Mouse (Mus musculus): Measurements from ENCODE around the gene Plk1.

The Plk1 gene

DNA sequence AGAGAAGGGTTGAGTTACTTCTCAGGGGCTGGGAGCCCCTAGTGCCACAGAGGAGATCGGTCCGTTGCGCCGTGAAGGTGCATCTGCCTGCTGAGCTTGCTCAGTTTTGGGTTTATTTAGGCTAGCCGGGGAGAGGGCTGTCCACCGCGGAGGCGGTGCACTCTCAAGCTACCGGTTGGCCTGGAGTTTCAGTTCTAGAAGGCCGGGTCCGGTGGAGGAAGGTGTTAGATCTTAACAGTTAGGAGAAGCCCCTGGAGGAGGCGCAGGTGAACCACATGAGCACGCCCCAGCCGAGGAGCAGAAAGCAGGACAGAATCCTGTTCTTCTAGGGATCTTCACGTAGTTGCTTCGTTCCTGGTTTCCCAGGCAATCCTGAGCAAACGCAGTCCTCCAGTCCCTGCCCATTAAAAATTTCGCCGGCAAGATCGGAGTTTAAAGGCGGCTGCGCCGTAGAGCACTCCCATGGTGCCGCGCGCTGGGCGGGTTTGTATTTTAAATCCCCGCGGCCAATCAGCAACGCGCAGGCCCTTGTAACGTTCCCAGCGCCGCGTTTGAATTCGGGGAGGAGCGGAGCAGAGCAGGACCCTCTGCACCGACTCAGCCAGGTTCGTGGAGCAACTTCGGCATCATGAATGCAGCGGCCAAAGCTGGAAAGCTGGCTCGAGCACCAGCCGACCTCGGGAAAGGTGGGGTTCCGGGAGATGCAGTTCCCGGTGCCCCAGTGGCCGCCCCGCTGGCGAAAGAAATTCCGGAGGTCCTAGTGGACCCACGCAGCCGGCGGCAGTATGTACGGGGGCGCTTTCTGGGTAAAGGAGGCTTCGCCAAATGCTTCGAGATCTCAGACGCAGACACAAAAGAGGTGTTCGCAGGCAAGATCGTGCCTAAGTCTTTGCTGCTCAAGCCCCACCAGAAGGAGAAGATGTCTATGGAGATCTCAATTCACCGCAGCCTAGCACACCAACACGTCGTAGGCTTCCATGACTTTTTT is at the start of gene Plk1:
Plk1 (plus strand) TSS at position 525 of the 988 bp plus-strand sequence.
- peak; percentile 90 for DNase-seq (ENCODE audit: low read depth)

DNA sequence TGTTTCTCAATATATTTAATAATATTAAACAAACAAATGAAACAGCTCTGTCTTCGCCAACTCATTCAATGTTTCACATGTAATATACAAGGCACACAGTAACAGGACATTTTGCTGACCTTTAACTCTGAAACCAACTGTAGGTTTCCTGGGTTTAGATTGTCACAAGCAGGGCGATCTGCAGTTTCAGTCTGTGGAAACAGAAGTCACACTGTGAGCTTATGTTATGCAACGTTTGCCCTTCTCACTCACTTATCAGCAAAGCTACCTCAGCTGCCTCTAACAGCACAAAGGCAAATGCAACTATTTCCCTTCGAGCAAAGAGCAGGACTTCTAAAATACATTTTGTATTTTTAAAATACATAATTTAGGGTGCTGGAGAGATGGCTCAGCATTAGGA is 35.7 kb upstream of the Plk1 start:
- no peak for DNase-seq (ENCODE audit: low read depth)

DNA sequence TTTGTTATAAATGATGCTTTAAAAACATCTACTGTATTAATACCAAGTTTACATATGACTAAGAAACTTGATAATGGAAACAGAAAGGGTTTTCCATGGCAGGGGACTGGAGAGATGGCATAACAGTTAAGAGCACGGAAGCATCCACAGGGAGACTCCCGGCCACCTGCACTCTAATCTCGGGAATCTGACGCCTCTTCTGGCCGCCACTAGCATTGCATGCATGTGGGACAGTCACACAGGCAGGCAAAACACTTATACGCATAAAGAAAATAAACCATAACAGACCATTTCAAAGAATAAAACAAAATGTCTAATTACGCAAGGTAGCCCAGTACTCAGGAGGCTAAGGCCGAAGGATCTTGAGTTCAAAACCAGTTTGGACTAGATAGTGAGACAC is 33.6 kb upstream of the Plk1 start:
- DNase-seq (ENCODE audit: low read depth), result no peak

DNA sequence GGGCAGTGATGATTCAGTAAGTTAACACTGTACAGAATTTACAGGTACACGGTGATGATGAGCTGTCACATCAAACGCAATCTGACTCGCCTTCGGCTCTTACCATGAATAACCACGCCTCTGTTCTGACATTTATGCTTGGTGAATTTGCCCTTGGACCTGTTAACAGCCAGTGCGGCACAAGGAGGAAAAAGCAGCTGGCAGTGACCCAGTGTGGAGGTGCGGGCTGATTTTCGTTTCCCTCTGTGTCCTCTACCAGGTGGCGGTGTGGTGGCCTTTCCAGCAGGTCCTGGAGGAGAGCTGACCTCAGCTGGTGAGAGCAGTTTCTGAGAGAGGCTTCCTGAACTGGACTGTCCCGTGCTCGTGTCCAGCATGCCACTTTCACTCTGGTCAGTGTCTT is 32.3 kb upstream of the Plk1 start:
- no peak for DNase-seq (ENCODE audit: low read depth)

DNA sequence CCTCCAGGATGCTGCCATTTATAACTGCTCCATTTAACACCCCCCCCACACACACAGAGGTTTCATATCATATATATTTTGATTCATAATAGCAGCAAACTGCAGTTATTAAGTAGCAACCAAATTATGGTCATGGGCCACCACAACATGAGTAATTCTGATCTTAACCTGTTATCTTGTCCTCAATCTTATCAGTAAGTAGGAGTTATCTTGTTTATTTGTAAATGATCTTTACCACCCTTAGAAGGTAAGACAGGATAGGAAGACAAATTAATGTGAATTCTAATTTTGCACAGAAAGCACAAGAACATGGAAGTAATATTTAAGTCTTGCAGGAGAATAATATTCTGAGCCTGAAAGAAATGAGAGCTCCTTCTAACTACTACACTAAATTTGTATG is 27.4 kb upstream of the Plk1 start:
- peak; percentile 11 for DNase-seq (ENCODE audit: low read depth)

DNA sequence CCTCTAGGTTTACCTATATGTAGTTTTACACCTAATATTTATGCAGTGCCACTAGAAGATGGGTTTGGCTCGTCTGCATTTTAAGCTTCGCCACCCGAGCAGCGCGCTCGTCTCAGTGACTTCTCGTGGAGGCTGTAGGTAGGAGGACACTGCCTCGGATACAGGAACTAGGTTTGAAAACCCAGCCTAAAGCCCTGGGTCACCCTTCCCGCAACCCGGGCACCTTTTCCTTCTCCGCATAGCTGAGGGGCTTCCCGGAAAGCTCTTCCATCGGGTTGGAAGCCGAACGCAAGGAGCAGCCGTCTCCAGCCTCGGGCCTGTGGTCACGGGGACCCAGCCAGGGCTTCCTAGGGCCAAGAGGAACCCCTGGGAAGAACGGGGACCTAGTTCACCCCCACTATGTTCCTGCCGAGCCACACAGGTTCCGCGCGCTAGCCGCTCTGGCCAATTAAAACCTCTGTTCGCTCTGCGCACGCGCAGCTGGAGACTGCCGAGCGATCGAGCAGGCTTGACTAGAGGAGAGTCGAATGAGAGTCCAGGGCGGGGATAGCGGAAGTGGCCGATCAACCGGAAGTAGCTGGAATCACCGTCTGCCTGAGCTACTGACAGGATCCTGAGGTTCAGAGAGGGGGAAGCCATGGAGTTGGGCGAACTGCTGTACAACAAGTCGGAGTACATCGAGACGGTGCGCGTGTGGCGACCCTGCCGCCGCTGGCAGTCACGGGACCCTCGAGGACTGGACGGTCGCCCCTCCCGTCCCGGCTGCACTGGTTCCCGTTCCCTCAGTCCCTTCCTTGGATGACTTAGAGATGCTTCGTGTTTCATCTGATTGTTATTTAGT is 26.5 kb upstream of the Plk1 start, which contains the start of the genes Palb2 and Dctn5:
Palb2 (minus strand) TSS at position 489 of the 841 bp plus-strand sequence.
Dctn5 (plus strand) TSS at position 545 of the 841 bp plus-strand sequence.
- DNase-seq (ENCODE audit: low read depth), result peak; percentile 98

DNA sequence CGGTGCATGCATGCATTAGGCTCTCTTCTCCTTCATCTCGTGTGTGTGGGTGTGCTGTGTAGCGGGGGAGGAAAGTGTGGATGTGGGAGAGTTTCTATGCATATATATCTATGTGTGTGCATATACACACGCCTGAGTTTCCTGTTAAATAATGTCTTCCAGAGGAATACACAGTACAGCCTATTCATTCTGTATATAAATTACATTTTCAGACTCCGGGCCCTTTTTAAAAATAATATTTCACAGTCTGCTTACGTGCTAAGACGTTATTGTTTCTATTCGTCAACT is 26.0 kb upstream of the Plk1 start:
- DNase-seq (ENCODE audit: low read depth), result no peak

DNA sequence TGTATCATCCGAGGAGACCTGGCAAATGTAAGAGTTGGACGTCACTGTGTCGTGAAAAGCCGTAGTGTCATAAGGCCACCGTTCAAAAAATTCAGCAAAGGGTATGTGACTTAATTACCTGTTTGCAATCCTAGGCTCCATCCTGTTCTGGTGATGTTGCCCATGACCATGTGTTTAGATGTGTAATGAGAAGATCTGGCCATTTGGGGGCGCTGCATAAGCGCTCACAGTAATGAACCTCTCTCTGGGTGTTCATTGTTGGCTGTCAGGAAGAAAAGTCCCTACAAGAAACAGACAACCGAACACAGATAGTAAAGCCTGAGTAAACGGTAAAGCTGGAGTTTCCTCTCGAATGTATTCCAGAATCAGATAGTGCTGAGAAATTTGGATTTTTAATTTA is 24.2 kb upstream of the Plk1 start:
- peak; percentile 59 for DNase-seq (ENCODE audit: low read depth)

DNA sequence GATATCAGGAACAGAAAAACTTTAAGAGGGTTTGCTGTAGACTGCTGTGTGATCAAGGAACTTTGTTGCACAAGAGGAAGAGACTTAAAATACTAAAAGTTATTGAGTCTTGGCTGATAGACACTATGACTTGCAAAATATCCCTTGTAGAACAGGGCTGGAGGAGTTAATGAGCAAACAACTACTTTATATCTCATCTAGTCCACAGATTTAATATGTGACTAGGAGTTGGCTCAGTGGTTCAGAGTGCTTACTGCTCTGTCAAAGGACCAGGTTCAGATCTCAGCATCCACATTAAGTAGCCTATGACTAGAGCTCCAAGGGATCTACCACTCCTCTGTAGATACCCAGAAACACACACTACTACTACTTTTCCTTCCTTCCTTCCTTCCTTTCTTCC is 22.2 kb upstream of the Plk1 start:
- peak; percentile 12 for DNase-seq (ENCODE audit: low read depth)

DNA sequence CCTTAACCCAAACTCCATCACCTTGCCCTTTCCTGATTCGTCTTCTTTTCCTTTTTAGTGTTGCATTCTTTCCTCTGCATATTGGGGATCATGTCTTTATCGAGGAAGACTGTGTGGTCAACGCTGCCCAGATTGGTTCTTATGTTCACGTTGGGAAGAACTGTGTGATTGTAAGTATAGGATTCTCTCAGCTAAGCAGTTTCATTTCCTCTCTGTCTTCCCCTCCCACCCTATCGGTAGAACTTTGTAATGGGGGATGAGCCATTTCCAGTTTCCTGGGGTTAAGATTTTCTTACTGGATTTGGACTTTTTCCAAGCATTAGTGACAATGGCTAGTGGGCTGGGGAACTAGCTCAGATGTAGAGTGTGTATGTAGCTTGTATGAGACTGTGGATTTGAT is 21.0 kb upstream of the Plk1 start:
- DNase-seq (ENCODE audit: low read depth), result no peak

DNA sequence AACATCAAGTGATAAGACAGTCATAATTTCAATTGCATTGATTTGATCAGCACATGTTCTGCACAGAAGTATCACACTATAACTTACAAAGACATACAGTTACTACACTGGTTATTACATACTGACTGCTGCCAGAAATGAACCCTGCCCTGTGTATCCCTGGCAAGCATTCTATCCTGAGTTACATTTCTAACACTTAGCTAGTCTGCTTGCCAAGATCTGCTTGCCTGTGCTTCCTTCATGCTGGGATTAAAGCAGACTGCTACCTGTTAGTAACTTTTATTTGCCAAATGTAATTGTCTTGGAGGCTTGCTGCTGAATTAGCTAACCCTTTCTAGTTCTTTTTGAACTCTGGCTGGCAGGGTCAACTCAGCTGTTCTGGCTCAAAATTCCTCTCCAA is 18.2 kb upstream of the Plk1 start:
- DNase-seq (ENCODE audit: low read depth), result no peak

DNA sequence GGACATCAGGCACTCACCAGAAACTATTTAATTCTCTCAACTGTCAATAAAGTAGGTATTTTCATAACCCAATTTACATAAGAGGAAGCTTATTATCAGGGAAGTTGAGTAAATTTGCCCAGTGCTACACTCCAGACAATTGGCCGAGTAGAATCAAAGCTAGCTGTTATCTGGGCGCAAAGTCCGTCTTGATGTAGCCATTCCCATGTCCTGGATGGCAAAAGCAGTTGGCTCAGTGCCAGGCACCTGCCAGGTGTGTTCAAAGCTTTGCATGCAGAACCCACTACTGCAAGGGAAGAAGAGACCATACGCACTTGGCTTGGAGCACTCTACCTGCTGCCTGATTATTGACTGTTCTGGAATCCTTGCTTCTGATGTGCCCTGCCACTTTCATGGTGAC is 6.8 kb upstream of the Plk1 start:
- no peak for DNase-seq (ENCODE audit: low read depth)

DNA sequence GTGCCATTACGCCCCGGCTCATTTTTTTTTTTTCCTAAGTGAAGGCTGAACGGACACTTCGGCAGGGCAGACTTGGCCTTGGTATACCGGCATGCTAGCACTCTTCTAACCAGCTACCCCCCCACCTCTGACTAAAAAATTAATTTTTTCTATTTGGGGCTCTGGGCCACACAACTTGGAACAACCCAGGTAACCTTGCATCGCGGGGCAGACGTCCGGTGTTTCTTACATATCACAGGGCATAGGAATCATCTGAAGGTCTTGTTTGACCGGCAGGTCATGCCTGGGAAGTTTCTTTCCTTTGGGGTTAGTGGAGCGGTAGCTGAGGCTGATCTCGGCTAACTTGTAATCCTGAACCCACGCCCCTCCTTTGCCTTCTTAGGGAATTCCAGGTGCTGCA is 751 bp upstream of the Plk1 start:
- DNase-seq (ENCODE audit: low read depth), result no peak

DNA sequence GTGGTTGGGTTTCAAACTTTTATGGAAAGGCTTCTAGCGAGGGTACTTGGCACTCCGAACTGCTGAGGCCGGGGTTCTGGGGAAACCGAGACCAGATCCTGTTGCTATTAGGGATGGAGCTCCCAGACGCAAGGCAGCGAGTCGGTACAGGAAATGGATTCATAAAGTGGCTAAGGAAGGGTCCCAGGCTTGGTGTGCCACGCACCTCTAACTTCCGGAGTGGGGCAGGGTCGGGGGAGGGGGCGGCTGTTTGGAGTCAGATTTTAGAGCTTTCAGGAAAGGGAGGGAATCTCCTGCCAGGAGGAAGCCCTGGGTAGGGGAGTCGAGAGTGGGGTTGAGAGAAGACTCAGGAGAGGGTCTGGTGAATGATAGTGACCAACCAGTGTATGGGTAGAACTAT is 798 bp downstream of the Plk1 start:
- peak; percentile 27 for DNase-seq (ENCODE audit: low read depth)

DNA sequence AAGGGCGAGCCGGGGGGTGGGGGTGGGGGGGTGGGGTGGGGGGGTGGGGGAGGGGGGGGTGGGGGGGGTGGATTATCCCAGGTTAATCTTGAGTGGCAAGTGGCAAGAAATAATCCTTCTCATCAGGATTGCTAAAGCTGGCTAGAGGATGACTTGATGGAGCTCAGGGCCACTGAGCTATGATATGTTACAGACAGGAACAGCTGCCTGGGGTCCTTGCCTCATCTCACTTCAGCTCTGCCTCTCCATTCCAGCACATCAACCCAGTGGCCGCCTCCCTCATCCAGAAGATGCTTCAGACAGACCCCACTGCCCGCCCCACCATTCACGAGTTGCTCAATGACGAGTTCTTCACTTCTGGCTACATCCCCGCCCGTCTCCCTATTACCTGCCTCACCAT is 4.5 kb downstream of the Plk1 start:
- no peak for DNase-seq (ENCODE audit: low read depth)

DNA sequence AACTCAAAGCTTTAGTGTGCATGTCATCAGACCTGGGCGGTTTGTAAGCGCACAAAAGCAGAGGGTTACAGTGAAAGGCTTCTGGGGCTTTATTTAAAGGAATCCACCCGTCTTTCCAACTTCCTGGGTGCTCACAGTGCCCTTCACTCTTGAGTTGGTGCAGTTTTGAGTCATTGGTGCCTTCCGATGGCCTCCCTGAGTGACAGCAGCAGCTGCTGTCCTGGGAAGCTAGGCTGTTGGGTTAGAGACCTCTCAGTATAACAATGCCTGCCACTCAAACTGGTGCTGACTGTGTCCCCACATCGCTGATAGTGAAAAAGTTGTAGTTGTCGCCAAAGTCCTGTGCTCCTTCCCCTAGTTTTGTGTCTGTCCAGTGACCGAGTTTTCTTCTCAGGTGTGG is 8.0 kb downstream of the Plk1 start:
- no peak for DNase-seq (ENCODE audit: low read depth)

DNA sequence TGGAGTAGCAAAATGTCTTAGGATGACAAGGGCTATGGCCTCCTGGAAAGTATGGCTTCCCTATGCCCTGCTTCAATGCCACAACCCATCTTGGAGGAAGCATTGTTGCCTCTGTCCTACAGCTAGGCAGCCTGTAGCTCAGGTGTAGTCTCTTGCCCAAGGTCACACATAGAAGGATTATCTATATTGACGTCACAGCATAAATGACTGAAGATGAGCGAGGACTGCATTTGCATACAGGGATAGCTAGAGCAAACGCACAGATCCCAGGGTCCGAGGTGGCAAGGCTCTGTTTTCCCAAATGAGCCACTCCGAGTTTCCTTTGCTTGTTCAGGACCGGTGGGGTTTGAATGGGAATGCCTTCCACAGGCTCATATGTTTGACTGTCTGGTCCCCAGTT is 11.5 kb downstream of the Plk1 start:
- no peak for DNase-seq (ENCODE audit: low read depth)

DNA sequence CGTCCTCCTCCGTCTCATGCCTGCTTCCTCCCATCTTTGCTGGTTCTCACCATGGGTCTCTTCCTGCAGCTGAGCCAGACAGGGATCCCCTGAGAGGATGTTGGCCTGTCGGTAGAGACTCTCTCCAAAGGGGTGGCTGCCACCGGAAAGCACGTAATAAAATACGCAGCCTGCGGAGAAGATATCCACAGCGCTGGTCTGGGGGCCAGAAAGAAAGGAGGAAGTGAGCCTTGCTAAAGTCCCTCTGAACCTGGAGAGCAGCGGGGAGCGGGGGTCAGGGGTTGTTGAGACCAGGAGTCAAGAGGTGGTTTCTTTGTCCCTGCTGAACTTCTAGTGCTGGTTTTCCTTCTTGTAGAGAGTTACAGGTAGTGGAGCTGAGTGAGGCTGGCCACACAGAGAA is 12.4 kb downstream of the Plk1 start:
- no peak for DNase-seq (ENCODE audit: low read depth)

DNA sequence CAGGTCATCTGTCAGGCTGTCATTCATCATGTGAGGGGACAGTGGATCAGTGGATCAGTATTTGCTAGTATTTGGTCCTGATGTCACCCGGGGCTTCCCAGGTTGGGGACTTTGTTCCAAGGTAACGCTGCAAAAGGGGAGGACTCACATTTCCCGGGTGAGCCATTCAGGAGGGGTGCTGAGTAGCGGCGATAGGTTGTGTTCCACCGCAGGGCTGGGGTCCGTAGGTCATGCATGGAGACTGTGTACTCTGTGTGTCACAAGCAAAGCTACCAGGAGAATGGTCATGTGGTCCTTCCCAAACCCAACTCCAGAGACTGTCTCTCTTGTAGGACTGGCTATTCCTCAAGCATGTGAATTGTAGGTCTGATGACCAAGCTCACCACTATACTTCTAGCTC is 21.5 kb downstream of the Plk1 start:
- DNase-seq (ENCODE audit: low read depth), result no peak

DNA sequence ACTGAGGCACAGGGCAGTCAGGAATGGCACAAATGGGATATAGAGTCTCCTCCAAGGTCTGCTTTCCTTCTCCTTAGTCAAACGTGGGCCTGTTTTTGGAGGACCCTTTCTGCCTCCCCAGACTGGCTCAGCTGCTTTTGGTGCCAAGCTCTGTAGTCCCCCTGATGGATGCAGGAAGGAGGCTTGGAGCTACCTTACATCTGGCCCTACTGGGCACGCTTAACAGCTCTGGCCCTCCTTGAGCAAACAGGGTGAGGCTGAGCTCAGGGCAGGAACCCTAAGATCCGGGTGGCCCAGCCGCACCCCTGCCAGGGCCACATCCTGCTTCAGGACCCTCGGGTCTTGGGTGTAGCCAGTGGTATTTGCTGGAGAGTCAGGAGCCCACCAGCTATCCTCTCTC is 25.3 kb downstream of the Plk1 start:
- DNase-seq (ENCODE audit: low read depth), result no peak

DNA sequence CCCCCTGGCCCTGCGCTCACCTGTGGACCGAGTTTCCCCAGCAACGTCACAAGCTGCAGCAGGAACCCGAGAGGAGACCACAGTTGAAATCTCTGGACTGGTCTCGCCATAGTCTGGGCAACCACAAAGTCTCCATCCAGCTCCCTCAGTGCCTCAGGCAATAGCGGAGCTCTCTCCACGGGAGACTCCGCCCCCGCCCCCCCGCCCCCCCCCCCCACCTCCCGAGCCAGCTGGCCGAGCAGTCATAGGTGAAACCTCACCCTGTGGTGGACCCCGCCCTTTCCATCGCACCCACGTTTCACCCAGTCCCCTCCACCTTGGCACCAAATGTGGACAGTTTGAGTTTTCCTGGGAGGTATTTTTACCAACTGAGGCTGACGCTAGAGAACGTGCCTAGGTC is 26.8 kb downstream of the Plk1 start, which contains the start of gene Ern2:
Ern2 (minus strand) TSS at position 165 of the 400 bp plus-strand sequence.
- no peak for DNase-seq (ENCODE audit: low read depth)

DNA sequence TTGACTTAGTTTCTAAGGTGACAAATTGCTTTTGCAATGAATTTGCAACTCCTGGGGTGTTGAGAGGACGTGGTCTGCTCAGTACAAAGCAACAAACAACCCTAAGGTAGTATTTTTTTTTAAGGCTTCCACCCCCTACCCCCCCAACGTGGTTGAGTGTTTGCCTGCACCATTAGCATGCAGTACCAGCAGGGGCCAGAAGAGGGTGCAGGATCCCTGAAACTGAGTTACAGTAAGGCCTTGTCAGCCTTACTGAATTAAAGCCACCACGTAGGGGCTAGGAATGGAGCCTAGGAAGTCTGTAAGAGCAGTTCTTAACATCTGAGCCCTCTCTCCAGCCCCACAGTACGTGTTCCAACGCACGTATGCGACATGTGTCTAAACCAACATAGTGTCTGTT is 30.2 kb downstream of the Plk1 start:
- peak; percentile 68 for DNase-seq (ENCODE audit: low read depth)

DNA sequence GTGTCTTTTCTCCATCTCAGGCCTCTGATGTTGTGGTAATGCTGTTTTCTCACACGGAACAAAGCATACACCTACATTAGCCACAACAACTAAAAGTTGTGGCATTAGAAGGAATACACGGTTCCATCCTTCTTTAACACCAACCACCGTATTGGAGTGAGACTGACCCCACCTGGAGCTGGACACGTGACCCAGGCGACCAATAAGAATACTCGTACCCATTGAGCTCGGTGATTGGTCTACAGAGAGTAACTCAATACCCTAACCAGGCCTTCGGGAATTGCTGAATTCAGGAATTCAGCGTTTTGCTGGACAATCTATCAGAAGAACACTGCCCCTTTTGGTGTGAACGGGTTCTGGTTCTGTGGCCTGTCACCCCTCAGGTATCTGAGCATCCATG is 31.9 kb downstream of the Plk1 start:
- DNase-seq (ENCODE audit: low read depth), result no peak
